Mouse (Mus musculus) midbrain, embryonic 11.5 days (tissue): ENCODE data around the gene Rab44. TPM values are rescaled to one million over a fixed set of nuclear protein-coding genes. Genes with fewer than 3 reads are reported as not detected.

Source experiments
- ATAC-seq: fragments of 200-750 bp; cut with Nextera tagmentation; 2 replicates; pipeline ENCODE4 v1.8.0; 2017; ENCODE audit warnings: moderate TSS enrichment, moderate library complexity; ENCODE audit not compliant: low FRiP score
- DNase-seq: peaks from one replicate; pipeline ENCODE4 v3.0.0; 2015; ENCODE audit warnings: low spot score; ENCODE audit errors: missing footprints
- H3K27ac ChIP-seq: fragments of 300-500 bp; sonication (generic); 2 replicates; pipeline ENCODE4 v1.5.1; 2014; ENCODE audit warnings: low read depth, low read length
- H3K27me3 ChIP-seq: fragments of 300-500 bp; sonication (generic); 2 replicates; pipeline ENCODE4 v1.6.1; 2014; ENCODE audit warnings: mild to moderate bottlenecking, low read length, moderate library complexity, mixed read lengths; ENCODE audit not compliant: control insufficient read depth, insufficient read depth
- H3K36me3 ChIP-seq: fragments of 300-500 bp; sonication (generic); 2 replicates; pipeline ENCODE4 v1.6.1; 2014; ENCODE audit warnings: mild to moderate bottlenecking, low read length, moderate library complexity, mixed read lengths; ENCODE audit not compliant: control insufficient read depth, insufficient read depth
- H3K4me1 ChIP-seq: fragments of 300-500 bp; sonication (generic); 2 replicates; pipeline ENCODE4 v1.6.1; 2014; ENCODE audit warnings: low read length; ENCODE audit not compliant: control insufficient read depth, insufficient read depth
- H3K4me2 ChIP-seq: fragments of 300-500 bp; sonication (generic); 2 replicates; pipeline ENCODE4 v1.6.1; 2014; ENCODE audit warnings: mild to moderate bottlenecking, moderate library complexity
- H3K4me3 ChIP-seq: fragments of 300-500 bp; sonication (generic); 2 replicates; pipeline ENCODE4 v1.5.1; 2014; ENCODE audit warnings: low read depth, low read length
- H3K9ac ChIP-seq: fragments of 300-500 bp; sonication (generic); 2 replicates; pipeline ENCODE4 v1.6.1; 2014; ENCODE audit warnings: low read length
- H3K9me3 ChIP-seq: fragments of 300-500 bp; sonication (generic); 2 replicates; pipeline ENCODE4 v1.6.1; 2016; ENCODE audit warnings: low read length; ENCODE audit not compliant: control insufficient read depth
- WGBS: fragments of 180-500 bp; shearing (Covaris S2); extraction: QIAGEN DNeasy Blood & Tissue Kit; methylation state at CpG from one replicate; pipeline ENCODE4 v1.1.7; 2014; 5-methylcytosine and 5-hydroxymethylcytosine counted together
- polyA plus RNA-seq: library from polyadenylated mRNA; unstranded; fragments of >200 nt; fragmentation: Nextera tagmentation; extraction: Ambion mirVana; gene quantifications from 2 replicates; pipeline ENCODE4 v1.2.1, GENCODE M21; 2014

Gene Rab44
- polyA plus RNA-seq, 1 experiment from 2014 or later, result 0.44 TPM

- Histone ChIP-seq H3K4me3 (no peak overlapping the region), H3K9ac (no peak overlapping the region), H3K27ac (no peak overlapping the region), H3K4me2 (no peak overlapping the region), H3K36me3 (no peaks in the 10 kb centered on the region), H3K4me1 (peaks cover 15% of the 10 kb centered on the region), H3K9me3 (no peaks in the 10 kb centered on the region), H3K27me3 (peaks cover 2% of the 10 kb centered on the region; the same call in 1 of the 2 replicates)
- DNase-seq, result peak; percentile 57
- WGBS, result 84% methylated on average over 13 of the region's 13 CpGs
- ATAC-seq, result no peak
Measured at GRCm38 (mm10) chr17:29074085-29074484, 39.9 kb upstream of the Rab44 start.

GRCm38 (mm10) chr17:29076235-29076634 lies 37.7 kb upstream of the Rab44 start:
- no peak for DNase-seq
- Histone ChIP-seq H3K36me3 (no peaks in the 10 kb centered on the region), H3K4me2 (no peak overlapping the region), H3K9ac (no peak overlapping the region), H3K4me3 (no peak overlapping the region), H3K9me3 (no peaks in the 10 kb centered on the region), H3K27me3 (peaks cover 10% of the 10 kb centered on the region), H3K4me1 (peaks cover 20% of the 10 kb centered on the region), H3K27ac (no peak overlapping the region)
- 89% methylated on average over 8 of the region's 8 CpGs for WGBS
- no peak for ATAC-seq

- peak; percentile 90 for DNase-seq
- H3K4me2 ChIP-seq, result peak overlapping the region; percentile 35
- WGBS, result 24% methylated on average over 14 of the region's 14 CpGs
Measured at GRCm38 (mm10) chr17:29077786-29078509, 36.0 kb upstream of the Rab44 start.

GRCm38 (mm10) chr17:29078519-29079383 lies 35.2 kb upstream of the Rab44 start:
- DNase-seq, result peak; percentile 86
- H3K4me1 ChIP-seq, result peaks cover 20% of the 10 kb centered on the region
- ATAC-seq, result no peak
- H3K4me2 ChIP-seq, result peak overlapping the region; percentile 35
- 6% methylated on average over 25 of the region's 25 CpGs for WGBS
- no peak overlapping the region; the same call in 1 of the 2 replicates for H3K4me3 ChIP-seq
- peak overlapping the region; percentile 36; the same call in 1 of the 2 replicates for H3K9ac ChIP-seq
- no peaks in the 10 kb centered on the region for H3K36me3 ChIP-seq
- H3K27ac ChIP-seq, result no peak overlapping the region; the same call in 1 of the 2 replicates
- no peaks in the 10 kb centered on the region for H3K9me3 ChIP-seq
- H3K27me3 ChIP-seq, result peaks cover 19% of the 10 kb centered on the region

More at GRCm38 (mm10) chr17:29077786-29078509, 36.0 kb upstream of the Rab44 start:
- Histone ChIP-seq H3K36me3 (no peaks in the 10 kb centered on the region), H3K4me3 (no peak overlapping the region; the same call in 1 of the 2 replicates), H3K9ac (peak overlapping the region; percentile 36; the same call in 1 of the 2 replicates), H3K27me3 (peaks cover 19% of the 10 kb centered on the region), H3K9me3 (no peaks in the 10 kb centered on the region), H3K27ac (no peak overlapping the region), H3K4me1 (peaks cover 23% of the 10 kb centered on the region)
- no peak; the same call in 1 of the 2 replicates for ATAC-seq

GRCm38 (mm10) chr17:29080758-29081617 lies 33.0 kb upstream of the Rab44 start:
- ATAC-seq (no peak; the same call in 1 of the 2 replicates), DNase-seq (peak; percentile 89)
- H3K36me3 ChIP-seq, result no peaks in the 10 kb centered on the region
- no peak overlapping the region for H3K27ac ChIP-seq
- WGBS, result 3% methylated on average over 23 of the region's 23 CpGs
- no peak overlapping the region for H3K4me3 ChIP-seq
- H3K9me3 ChIP-seq, result no peaks in the 10 kb centered on the region
- H3K4me1 ChIP-seq, result peaks cover 20% of the 10 kb centered on the region
- peaks cover 19% of the 10 kb centered on the region for H3K27me3 ChIP-seq
- H3K4me2 ChIP-seq, result peak overlapping the region; percentile 21
- peak overlapping the region; percentile 11; the same call in 1 of the 2 replicates for H3K9ac ChIP-seq

- Histone ChIP-seq H3K9ac (peak overlapping the region; percentile 11; the same call in 1 of the 2 replicates), H3K9me3 (no peaks in the 10 kb centered on the region), H3K4me2 (peak overlapping the region; percentile 21; the same call in 1 of the 2 replicates), H3K27me3 (peaks cover 19% of the 10 kb centered on the region), H3K27ac (no peak overlapping the region), H3K36me3 (no peaks in the 10 kb centered on the region), H3K4me1 (peaks cover 20% of the 10 kb centered on the region), H3K4me3 (no peak overlapping the region)
- WGBS, result 3% methylated on average over 21 of the region's 21 CpGs
- peak; percentile 92 for DNase-seq
- no peak for ATAC-seq
Measured at GRCm38 (mm10) chr17:29081618-29082381, 32.1 kb upstream of the Rab44 start.

GRCm38 (mm10) chr17:29083586-29083985 lies 30.4 kb upstream of the Rab44 start:
- WGBS, result 86% methylated on average over 8 of the region's 8 CpGs
- no peak for ATAC-seq
- no peak overlapping the region for H3K9ac ChIP-seq
- no peaks in the 10 kb centered on the region for H3K9me3 ChIP-seq
- H3K27ac ChIP-seq, result no peak overlapping the region
- peaks cover 15% of the 10 kb centered on the region for H3K4me1 ChIP-seq
- no peak overlapping the region for H3K4me2 ChIP-seq
- no peak overlapping the region for H3K4me3 ChIP-seq
- no peaks in the 10 kb centered on the region for H3K36me3 ChIP-seq
- H3K27me3 ChIP-seq, result peaks cover 19% of the 10 kb centered on the region
- no peak for DNase-seq

GRCm38 (mm10) chr17:29084656-29085055 lies 29.3 kb upstream of the Rab44 start:
- no peaks in the 10 kb centered on the region for H3K9me3 ChIP-seq
- no peak overlapping the region for H3K9ac ChIP-seq
- H3K4me1 ChIP-seq, result peaks cover 10% of the 10 kb centered on the region; the same call in 1 of the 2 replicates
- H3K27me3 ChIP-seq, result peaks cover 16% of the 10 kb centered on the region
- WGBS, result 93% methylated on average over 7 of the region's 7 CpGs
- no peak overlapping the region for H3K27ac ChIP-seq
- no peak overlapping the region for H3K4me3 ChIP-seq
- DNase-seq (peak; percentile 79), ATAC-seq (no peak)
- H3K36me3 ChIP-seq, result no peaks in the 10 kb centered on the region
- no peak overlapping the region for H3K4me2 ChIP-seq
